ENCODE assay signal across 27 mouse cellular contexts in genomic region chr8:36007724-36008123, GRCm38 (mm10).
DNase-seq lines count a peak whose midpoint lies in the region; ATAC-seq lines count a peak whose summit lies in the region.
"Had no signal": no experiment of that assay in that cellular context is flagged by ENCODE, and none has a peak within 500 bp of the region (broad histone marks: within the 10 kb centered on the region; RNA-seq: fewer than 3 reads in every experiment).

No protein-coding gene starts in this region.

- no peak overlapping the region for H3K27ac ChIP-seq in intestine, embryonic 15.5 days
- H3K27ac ChIP-seq: embryonic facial prominence, embryonic 13.5 days; embryonic facial prominence, embryonic 15.5 days; forebrain, embryonic 10.5 days; forebrain, embryonic 12.5 days had no signal

- no peaks in the 10 kb centered on the region for H3K4me1 ChIP-seq in intestine, embryonic 15.5 days (replicated peaks)
- H3K4me1 ChIP-seq: embryonic facial prominence, embryonic 13.5 days; embryonic facial prominence, embryonic 15.5 days; forebrain, embryonic 12.5 days had no signal

- H3K9me3 ChIP-seq in intestine, embryonic 15.5 days = no peaks in the 10 kb centered on the region
- H3K9me3 ChIP-seq: embryonic facial prominence, embryonic 15.5 days; G1E had no signal

- DNase-seq in heart, adult 11 months = peak; percentile 64
- no peak for DNase-seq in heart, adult 9 months (ENCODE audit: low spot score in 2 of 2)
- DNase-seq in 3T3-L1 (ENCODE audit: low read depth, low spot score) (peak; percentile 22), MN1 (ENCODE audit: low spot score) (peak; percentile 30), adipocyte (ENCODE audit: low spot score) (peak; percentile 12)
- DNase-seq in lung, postnatal 25 days (ENCODE audit: low spot score) = no peak
- DNase-seq: adrenal gland, adult 2 months; adrenal gland, postnatal 10 days; adrenal gland, postnatal 25 days; B cell, adult 2 months; cerebellum, adult 11 months; cerebellum, adult 9-10 months; cerebellum, postnatal 36 days; embryo, embryonic 11 days had no signal

- H3K27me3 ChIP-seq in intestine, embryonic 15.5 days (replicated peaks) = no peaks in the 10 kb centered on the region
- H3K27me3 ChIP-seq: CH12.LX; embryonic facial prominence, embryonic 13.5 days; embryonic facial prominence, embryonic 15.5 days; forebrain, embryonic 12.5 days; Patski had no signal

- no peak for ATAC-seq in intestine, embryonic 15.5 days
- ATAC-seq: activated CD4-positive, CD25-positive, alpha-beta regulatory T cell, adult 4 months; CD4-positive, CD25-positive, alpha-beta regulatory T cell, adult 4 months; forebrain, embryonic 14.5 days; forebrain, embryonic 16.5 days; Patski had no signal

- H3K4me2 ChIP-seq in intestine, embryonic 15.5 days (replicated peaks) = no peak overlapping the region
- H3K4me2 ChIP-seq: embryonic facial prominence, embryonic 13.5 days; embryonic facial prominence, embryonic 15.5 days; forebrain, embryonic 12.5 days had no signal

- WGBS in intestine, embryonic 15.5 days = 75% methylated on average over 1 of the region's 1 CpGs

- no peaks in the 10 kb centered on the region for H3K36me3 ChIP-seq in intestine, embryonic 15.5 days
- H3K36me3 ChIP-seq: embryonic facial prominence, embryonic 13.5 days; embryonic facial prominence, embryonic 15.5 days; forebrain, embryonic 10.5 days; forebrain, embryonic 12.5 days; G1E had no signal

- H3K9ac ChIP-seq in intestine, embryonic 15.5 days = no peak overlapping the region
- H3K9ac ChIP-seq: embryonic facial prominence, embryonic 13.5 days; embryonic facial prominence, embryonic 15.5 days; forebrain, embryonic 12.5 days had no signal

- H3K4me3 ChIP-seq in intestine, embryonic 15.5 days (replicated peaks) = no peak overlapping the region
- H3K4me3 ChIP-seq: embryonic facial prominence, embryonic 13.5 days; embryonic facial prominence, embryonic 15.5 days; erythroblast, embryonic 14.5 days; forebrain, embryonic 10.5 days; forebrain, embryonic 12.5 days had no signal

Comparison
In these comparisons a context has a peak if more than half of its experiments do, and no peak if none do; other contexts are left out.
1. DNase-seq: peak in heart, adult 11 months (single experiment), 3T3-L1 (single experiment), MN1 (single experiment) and adipocyte (single experiment); none in heart, adult 9 months (0 of 2) and lung, postnatal 25 days (single experiment).